Comparison of ENCODE assay signal across 25 mouse cellular contexts in the genomic region with DNA sequence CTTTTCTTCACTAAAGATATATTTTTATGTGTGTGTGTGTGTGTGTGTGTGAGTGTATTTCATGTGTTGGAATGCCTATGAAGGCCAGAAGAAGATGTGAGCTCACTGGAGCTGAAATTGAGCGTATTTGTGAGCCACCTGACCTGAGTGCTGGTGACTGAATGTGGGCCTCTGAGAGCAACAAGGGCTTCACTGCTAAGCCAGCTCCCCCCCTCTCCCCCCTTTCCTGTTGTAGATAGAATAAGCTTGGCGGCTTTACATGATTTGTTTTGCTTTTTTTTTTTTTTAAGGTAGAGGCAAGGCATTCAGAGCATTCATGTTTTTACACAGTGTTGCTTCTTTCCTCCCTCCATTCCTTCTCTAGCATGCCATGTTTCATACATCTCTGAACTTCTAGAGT. TPM values are rescaled to one million over a fixed set of nuclear protein-coding genes. Genes with fewer than 3 reads are reported as not detected.
"Had no signal": no experiment of that assay in that cellular context is flagged by ENCODE, and none has a peak within 500 bp of the region (broad histone marks: within the 10 kb centered on the region; RNA-seq: fewer than 3 reads in every experiment).

No protein-coding gene starts in this region.

- ATAC-seq: hindbrain, embryonic 16.5 days; intestine, embryonic 16.5 days; liver, embryonic 12.5 days had no signal

- H3K9me3 ChIP-seq: heart, embryonic 13.5 days; heart, embryonic 15.5 days; hindbrain, embryonic 12.5 days; kidney, embryonic 15.5 days; limb, embryonic 13.5 days; limb, embryonic 15.5 days; liver, embryonic 12.5 days had no signal

- H3K9ac ChIP-seq: heart, embryonic 13.5 days; heart, embryonic 15.5 days; hindbrain, embryonic 12.5 days; kidney, embryonic 15.5 days; limb, embryonic 13.5 days; limb, embryonic 15.5 days; liver, embryonic 12.5 days had no signal

- DNase-seq: gastrocnemius, adult 2 months; gastrocnemius, postnatal 10 days; gastrocnemius, postnatal 36 days; heart, adult 18-20 months; heart, postnatal 14 days; heart, postnatal 36 days; kidney, adult 11 months; kidney, adult 2 months; kidney, adult 9 months; kidney, postnatal 14 days; kidney, postnatal 36 days; layer of hippocampus, adult 9-11 months; layer of hippocampus, postnatal 36 days; left cerebral cortex, postnatal 4 days had no signal

- H3K4me2 ChIP-seq: heart, embryonic 11.5 days; heart, embryonic 13.5 days; heart, embryonic 15.5 days; hindbrain, embryonic 12.5 days; kidney, embryonic 15.5 days; limb, embryonic 13.5 days; limb, embryonic 15.5 days; liver, embryonic 12.5 days had no signal

- H3K4me3 ChIP-seq: gastrocnemius, adult 2 months; heart, embryonic 13.5 days; heart, embryonic 15.5 days; hindbrain, embryonic 12.5 days; kidney, embryonic 15.5 days; limb, embryonic 13.5 days; limb, embryonic 15.5 days; liver, embryonic 12.5 days had no signal

- H3K27ac ChIP-seq: gastrocnemius, adult 2 months; heart, embryonic 13.5 days; heart, embryonic 15.5 days; hindbrain, embryonic 12.5 days; kidney, embryonic 15.5 days; kidney, postnatal 0 days; limb, embryonic 13.5 days; limb, embryonic 15.5 days; liver, embryonic 12.5 days had no signal

- H3K27me3 ChIP-seq: heart, embryonic 13.5 days; heart, embryonic 15.5 days; hindbrain, embryonic 12.5 days; kidney, embryonic 15.5 days; limb, embryonic 13.5 days; limb, embryonic 15.5 days; liver, embryonic 12.5 days had no signal

RNA-seq across cellular contexts. Expression of a gene that starts 32.3 kb away (rescaled TPM):
- total RNA-seq: gastrocnemius, postnatal 36 days; heart, postnatal 36 days had no signal
